Mouse (Mus musculus) ES-Bruce4 (cell line): Measurements from ENCODE around the gene Rab31.

Source experiments
- EP300 ChIP-seq: IDR thresholded peaks from 2 replicates; pipeline ENCODE4 v1.6.1; 2011; ENCODE audit warnings: low read depth, low read length; ENCODE audit not compliant: insufficient read depth
- POLR2A ChIP-seq: IDR thresholded peaks from one replicate; pipeline ENCODE4 v1.8.1; 2011; ENCODE audit warnings: low read length; ENCODE audit not compliant: insufficient read depth

DNA sequence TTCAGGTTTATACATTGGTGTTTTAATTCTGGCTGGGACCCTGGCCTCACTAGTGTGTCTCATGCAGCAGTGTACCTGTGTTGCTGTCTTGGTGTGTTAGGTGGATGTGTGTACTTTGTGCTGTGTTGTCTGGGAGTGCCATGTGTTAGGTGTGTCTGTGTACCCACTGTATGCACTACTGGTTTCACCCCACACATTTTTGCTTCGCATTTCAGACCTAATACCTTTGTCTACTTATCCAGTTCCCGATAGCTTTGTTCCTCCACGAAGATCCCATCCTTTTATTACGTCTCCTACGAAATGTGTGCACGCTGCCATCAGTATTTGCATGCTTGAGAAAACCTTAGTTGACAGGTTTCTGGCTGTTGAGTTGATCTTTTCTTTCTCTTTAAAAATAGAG, 27.9 kb upstream of the Rab31 start:
- TF ChIP-seq EP300 (no peak), POLR2A (no peak)
